Mouse (Mus musculus) ES-CJ7 (cell line): ENCODE measurements around the gene Gm10096.
"Not testable (repeated sequence)": the region's sequence is repeated elsewhere in the genome, so short reads cannot be mapped to it uniquely, and the experiment has no call there.

Experiments used
- DNase-seq: peaks from one replicate; pipeline ENCODE4 v3.0.0; 2011; ENCODE audit warnings: low read depth, low spot score

Gm10096 gene

GRCm38 (mm10) chrX:28954602-28955001, at the start of gene Gm10096:
TSS of gene Gm10096 (minus strand) at chrX:28954702.
- DNase-seq = not testable (repeated sequence)
